Mouse (Mus musculus) CD8-positive naive resting alpha-beta T cell, adult 2 months (primary cell): ENCODE measurements around the gene Clybl.

Source experiments
- DNase-seq, 2 experiments: peaks; one replicate each; pipeline ENCODE4 v3.0.0; 2022; ENCODE audit warnings: low read depth in 2 of 2, low spot score in 2 of 2

Gene Clybl

DNA sequence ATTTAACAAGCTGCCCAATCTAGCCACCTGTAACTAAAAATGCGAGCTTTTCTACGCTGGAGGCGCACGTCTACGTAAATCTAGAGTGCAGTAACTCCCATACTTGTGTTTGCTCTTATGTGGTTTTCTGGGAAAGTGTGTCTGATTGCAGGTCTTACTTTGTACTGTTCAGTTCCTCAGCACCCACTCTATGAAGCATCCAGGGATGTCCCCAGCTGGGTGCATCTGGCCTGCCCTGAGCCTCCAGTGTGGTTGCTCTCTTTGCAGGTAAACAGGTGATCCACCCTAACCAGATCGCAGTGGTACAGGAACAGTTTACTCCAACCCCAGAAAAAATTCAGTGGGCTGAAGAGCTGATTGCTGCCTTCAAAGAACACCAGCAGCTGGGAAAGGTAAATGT lies 202.4 kb downstream of the Clybl start:
- no peak for DNase-seq

DNA sequence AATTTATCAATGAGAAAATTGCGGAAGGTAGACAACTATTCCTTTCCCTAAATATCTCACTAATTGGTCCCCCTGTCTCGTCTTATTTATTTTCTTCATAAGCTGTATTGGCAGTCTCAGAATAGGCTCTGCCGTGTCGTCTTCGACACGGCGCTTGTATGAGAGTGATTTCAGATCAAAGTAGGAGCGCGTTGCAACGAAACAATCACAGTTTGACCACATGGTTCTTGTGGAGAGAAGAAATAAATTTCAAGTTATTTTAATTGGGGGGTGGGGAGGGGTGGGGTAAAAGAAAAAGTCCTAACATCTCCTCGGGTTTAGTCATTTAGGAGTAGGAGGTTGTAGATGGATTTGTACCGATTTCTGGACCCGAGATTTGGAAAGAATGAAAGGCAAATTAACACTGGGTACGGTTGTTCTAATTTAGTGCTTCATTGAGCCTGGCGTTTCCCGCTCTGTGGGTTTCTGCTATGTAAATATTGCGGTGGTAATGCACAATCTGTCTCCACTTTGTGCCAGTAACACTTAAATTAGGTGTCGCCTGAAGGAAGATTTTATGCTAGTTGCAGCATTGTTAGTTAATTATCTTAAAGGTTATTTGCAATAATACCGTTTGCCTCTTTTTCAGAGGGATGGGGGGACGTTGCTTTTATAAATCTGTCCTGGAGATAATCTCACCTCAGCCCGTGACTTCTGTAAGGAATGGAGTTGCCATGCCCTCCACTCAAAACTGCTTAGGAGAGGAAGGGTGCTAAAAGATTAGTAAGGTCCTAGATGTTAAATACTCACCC lies 203.1 kb downstream of the Clybl start:
- no peak for DNase-seq

GRCm38 (mm10) chr14:122385238-122385534 lies 203.7 kb downstream of the Clybl start:
- no peak for DNase-seq

- DNase-seq, result no peak
These were observed 204.3 kb downstream of the Clybl start for GRCm38 (mm10) chr14:122385758-122386157.

- DNase-seq, result no peak
These were observed 205.0 kb downstream of the Clybl start for GRCm38 (mm10) chr14:122386281-122387130.

DNA sequence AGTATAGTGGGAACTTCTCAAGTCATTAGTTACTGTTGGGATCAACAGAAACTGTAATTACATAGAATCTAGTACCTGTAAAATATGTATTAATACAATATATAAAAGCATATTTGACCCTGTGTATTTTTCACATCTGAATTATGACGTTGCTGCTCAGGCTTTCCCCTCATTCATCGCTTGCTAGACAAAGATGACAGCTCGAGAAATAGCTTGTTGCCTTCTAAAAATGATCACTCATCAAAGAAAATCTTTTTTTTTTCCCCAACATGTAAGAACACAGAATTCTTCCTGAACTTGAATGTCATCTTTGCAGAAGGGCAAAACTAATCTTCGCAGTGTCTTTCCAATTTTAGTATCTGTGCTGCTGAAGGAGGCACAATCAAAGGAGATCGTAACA lies 206.3 kb downstream of the Clybl start:
- no peak for DNase-seq

- no peak for DNase-seq
These were observed 207.0 kb downstream of the Clybl start for GRCm38 (mm10) chr14:122388431-122389031.

DNA sequence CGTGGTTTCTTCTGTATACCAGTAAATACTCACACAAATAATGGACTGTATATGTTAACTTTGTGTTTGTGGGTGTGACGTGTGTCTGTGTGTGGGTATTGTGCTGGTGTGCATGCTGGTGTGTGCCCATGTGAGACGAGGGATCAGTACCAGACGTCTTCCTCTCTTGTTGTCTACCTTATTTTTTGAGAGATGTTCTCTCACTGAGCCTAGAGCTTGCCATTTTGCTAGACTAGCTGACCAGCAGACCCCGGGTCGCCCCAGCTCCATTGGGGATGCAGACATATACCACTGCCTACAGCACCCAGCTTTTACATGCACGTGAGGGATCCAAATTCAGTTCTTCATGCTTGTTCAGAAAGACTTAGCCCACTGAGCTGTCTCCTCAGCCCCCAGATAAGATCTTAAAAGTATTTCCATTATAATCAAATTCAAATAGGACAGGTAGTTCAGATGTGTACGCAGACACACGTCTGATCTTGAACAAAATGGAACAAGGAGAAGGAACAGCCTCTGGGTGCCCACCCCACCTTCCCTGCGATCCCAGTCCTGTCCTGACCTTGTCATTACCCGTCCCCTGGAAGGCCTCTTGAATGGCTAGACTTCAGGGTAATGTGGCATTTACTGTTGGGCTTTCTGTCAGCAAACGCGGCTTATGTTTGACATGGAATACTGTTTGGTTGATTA lies 208.3 kb downstream of the Clybl start:
- no peak for DNase-seq

DNA sequence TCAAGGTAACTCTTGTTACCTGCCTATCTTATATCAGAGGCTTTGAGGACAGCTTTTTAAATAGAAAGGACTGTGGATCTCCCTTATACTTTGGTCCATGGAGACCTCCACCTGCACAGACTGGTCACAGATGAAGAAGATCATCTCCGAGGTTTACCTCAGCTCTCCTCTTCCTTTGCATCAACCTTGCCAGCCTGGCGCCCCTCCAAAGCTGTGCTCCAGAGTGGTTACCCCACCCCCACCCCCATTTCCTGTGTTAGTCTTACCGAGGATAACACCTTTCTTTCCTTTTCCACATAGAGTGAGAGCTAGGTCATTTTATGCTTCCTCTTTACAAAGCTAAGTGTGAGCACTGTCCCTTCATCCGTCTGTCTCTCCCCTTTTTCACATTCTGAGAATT lies 209.4 kb downstream of the Clybl start:
- DNase-seq, result no peak

GRCm38 (mm10) chr14:122393119-122393518 lies 211.6 kb downstream of the Clybl start:
- no peak for DNase-seq

GRCm38 (mm10) chr14:122398676-122399075 lies 217.2 kb downstream of the Clybl start:
- no peak for DNase-seq

DNA sequence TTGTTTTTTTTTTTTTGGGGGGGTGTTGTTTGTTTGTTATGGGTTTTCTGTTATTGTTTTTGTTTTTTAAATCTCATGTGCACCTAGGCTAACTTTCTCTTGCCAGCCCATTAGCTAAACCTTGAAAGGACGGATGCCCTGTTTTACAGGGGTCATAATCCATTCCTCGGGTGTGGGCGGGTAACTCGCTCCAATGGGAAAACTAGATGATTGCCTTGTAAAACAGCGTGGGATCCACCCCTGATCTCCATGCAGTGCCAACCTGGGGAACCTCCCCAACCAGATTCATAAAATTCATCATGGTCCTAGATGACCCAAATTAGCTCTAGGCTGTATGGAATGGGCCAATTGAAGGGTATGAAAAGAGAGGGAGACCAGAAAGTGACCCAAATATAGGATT lies 218.4 kb downstream of the Clybl start:
- DNase-seq, result no peak

GRCm38 (mm10) chr14:122401886-122402285 lies 220.4 kb downstream of the Clybl start:
- no peak for DNase-seq

DNA sequence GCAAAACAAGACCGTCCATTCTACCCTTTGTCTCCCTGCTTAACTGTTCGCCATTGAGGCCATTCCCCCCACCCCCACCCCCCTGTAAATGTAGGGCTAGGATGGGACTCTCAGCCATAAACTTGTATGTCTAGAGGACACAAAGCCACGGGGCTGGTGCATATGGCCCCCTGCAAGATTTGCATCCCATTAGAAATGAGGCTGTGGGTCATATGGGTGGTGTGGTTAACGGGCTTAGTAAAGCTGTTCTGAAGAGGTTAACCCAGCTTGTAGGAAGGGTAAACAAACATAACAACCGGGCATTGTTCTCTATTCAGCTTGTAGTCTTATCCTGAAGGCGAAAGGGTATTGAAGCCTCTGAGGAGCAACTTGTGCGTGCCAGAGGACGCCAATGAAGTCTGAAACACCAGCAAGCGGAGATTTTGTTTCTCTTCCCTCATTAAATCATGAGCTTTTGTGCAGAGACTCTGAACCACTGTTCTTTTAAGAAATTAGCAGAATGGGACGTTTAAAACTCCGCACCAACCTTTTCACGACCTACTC lies 221.3 kb downstream of the Clybl start:
- no peak for DNase-seq

- DNase-seq, result no peak
These were observed 222.0 kb downstream of the Clybl start for GRCm38 (mm10) chr14:122403422-122403940.

DNA sequence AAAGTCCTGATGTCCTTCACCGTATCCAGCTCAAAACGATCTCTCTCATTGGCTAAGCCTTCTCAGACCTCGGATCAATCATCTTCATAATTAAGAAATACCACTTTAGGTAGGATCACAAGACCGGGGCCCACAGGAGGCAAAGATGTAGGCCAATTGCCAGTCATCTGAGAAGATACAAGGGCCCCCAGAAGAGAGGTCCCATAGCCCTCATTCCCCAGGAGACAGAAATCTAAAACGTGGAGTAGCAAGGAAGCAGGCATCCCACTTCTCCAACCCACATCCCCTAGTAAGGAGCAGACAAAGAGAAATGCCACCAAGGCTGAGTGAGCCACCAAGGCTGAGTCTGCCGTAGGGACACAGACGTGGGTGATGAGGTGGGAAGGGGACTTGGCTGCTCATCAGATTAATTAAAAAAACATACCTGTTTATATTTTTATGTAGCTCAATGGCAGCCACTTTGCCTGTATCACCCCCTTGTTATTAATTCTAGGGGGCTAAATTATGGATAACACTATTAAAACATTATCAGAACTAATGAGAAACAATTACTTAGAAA lies 223.2 kb downstream of the Clybl start:
- no peak for DNase-seq

GRCm38 (mm10) chr14:122405236-122405635 lies 223.7 kb downstream of the Clybl start:
- DNase-seq, result no peak

- no peak for DNase-seq
These were observed 224.5 kb downstream of the Clybl start for GRCm38 (mm10) chr14:122405897-122406540.

GRCm38 (mm10) chr14:122406541-122407219 lies 225.2 kb downstream of the Clybl start:
- no peak for DNase-seq
